Mouse (Mus musculus): ENCODE measurements around the gene Dcbld2. TPM values are rescaled to one million over a fixed set of nuclear protein-coding genes. Genes with fewer than 3 reads are reported as not detected.

Dcbld2 gene
- total RNA-seq (2012; rRNA removed) (3.3 and 3.4 TPM in 2 replicates), total RNA-seq (2014; rRNA removed) (3.7 and 4.1 TPM in 2 replicates), polyA plus RNA-seq (2012; ENCODE audit: insufficient read length, low read depth) (1.9 and 2.2 TPM in 2 replicates)

DNA sequence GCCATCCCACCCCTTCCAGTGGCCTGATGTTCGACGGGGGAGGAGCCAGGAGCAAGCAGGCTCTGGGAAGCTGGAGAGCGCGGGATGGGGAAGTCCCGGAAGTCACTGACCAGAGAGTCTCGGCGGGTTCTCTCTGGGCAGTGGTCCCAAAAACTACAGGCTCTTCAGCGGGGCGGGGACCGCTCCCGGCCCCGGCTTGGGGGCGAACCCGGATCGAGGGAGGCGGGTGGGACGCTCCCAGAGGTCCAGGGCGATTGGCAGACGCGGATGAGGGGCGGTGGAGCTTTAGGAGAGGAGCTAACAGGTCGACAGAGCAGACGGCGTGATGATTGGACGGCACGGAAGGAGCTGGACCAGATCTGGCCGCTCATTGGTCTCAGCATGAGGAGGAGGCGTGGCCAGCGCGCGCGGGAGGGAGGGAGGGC lies at the start of gene Dcbld2:
Dcbld2 (plus strand) TSS at position 382 of the 425 bp plus-strand sequence.
- Histone ChIP-seq H3K36me3 (replicated peaks in 1 of 2; ENCODE audit: control insufficient read depth in 1 of 2, insufficient read depth in 1 of 2, low read length in 1 of 2) (no peaks in the 10 kb centered on the region), H3K9ac (ENCODE audit: insufficient read depth, low read depth) (peak within 1 kb of the TSS; percentile 60), H3K27ac (ENCODE audit: insufficient read depth, low read depth) (no peak within 1 kb of the TSS), H3K9me3 (replicated peaks; ENCODE audit: low read length) (no peaks in the 10 kb centered on the region), H3K4me1 (ENCODE audit: control insufficient read depth in 1 of 2, insufficient read depth in 2 of 2) (peaks cover 6 to 24% of the 10 kb centered on the region in 2 experiments), H3K4me2 (ENCODE audit: insufficient read depth, low read depth, poor library complexity, severe bottlenecking) (peak within 1 kb of the TSS; percentile 87), H3K4me3 (replicated peaks in 1 of 3; ENCODE audit: low read depth in 2 of 3, low read length in 2 of 3, poor library complexity in 1 of 3) (peak within 1 kb of the TSS; percentile 58 to 81 (median 70)), H3K27me3 (replicated peaks) (peaks cover 27% of the 10 kb centered on the region), H3K79me2 (replicated peaks; ENCODE audit: control insufficient read depth, extremely low read depth, insufficient read depth, poor library complexity, severe bottlenecking) (no peaks in the 10 kb centered on the region)
- TF ChIP-seq ELF1 (IDR thresholded peaks at IDR 0.05; ENCODE audit: low read depth, low read length) (peak; percentile 67), RAD21 (IDR thresholded peaks at IDR 0.05; ENCODE audit: low read depth, low read length) (no peak), ZMIZ1 (IDR thresholded peaks at IDR 0.05; ENCODE audit: low read depth, low read length) (0 out of 2 replicates have a peak, but pooled peaks have one; percentile 27), USF2 (conservative IDR thresholded peaks at IDR 0.05; ENCODE audit: low read depth, low read length) (no peak), BHLHE40 (IDR thresholded peaks at IDR 0.05; ENCODE audit: low read depth, low read length) (no peak), GABPA (IDR thresholded peaks at IDR 0.05; ENCODE audit: insufficient replicate concordance, low read depth, low read length) (no peak), SIN3A (IDR thresholded peaks at IDR 0.05; ENCODE audit: low read length) (no peak), ETS1 (conservative IDR thresholded peaks at IDR 0.05; ENCODE audit: low read depth, low read length) (no peak), HCFC1 (IDR thresholded peaks at IDR 0.05; ENCODE audit: low read depth, low read length) (peak; percentile 37), JUND (conservative IDR thresholded peaks at IDR 0.05; ENCODE audit: low read depth, low read length) (no peak), POLR2A (IDR thresholded peaks at IDR 0.05; ENCODE audit: low read depth, low read length) (no peak), PAX5 (IDR thresholded peaks at IDR 0.05; ENCODE audit: low read length) (no peak), TBP (conservative IDR thresholded peaks at IDR 0.05; ENCODE audit: low read depth, low read length) (no peak), KAT2A (IDR thresholded peaks at IDR 0.05; ENCODE audit: insufficient replicate concordance, low read length) (no peak), MEF2A (IDR thresholded peaks at IDR 0.05; ENCODE audit: borderline replicate concordance, low read depth, low read length) (0 out of 2 replicates have a peak, but pooled peaks have one; percentile 10), JUN (IDR thresholded peaks at IDR 0.05; ENCODE audit: insufficient read depth, low read depth, low read length) (no peak), IRF4 (IDR thresholded peaks at IDR 0.05; ENCODE audit: low read depth, low read length) (0 out of 2 replicates have a peak, but pooled peaks have one; percentile 20), UBTF (IDR thresholded peaks at IDR 0.05; ENCODE audit: low read depth, low read length) (no peak), MAZ (IDR thresholded peaks at IDR 0.05; ENCODE audit: low read depth, low read length) (peak; percentile 90; the same call in 1 of the 2 replicates), ZC3H11A (IDR thresholded peaks at IDR 0.05; ENCODE audit: low read depth, low read length) (no peak), ZKSCAN1 (IDR thresholded peaks at IDR 0.05; ENCODE audit: borderline replicate concordance, low read depth, low read length) (no peak), MYC (IDR thresholded peaks at IDR 0.05; ENCODE audit: low read depth, low read length) (no peak), ZNF384 (IDR thresholded peaks at IDR 0.05; ENCODE audit: low read depth, low read length) (no peak), EP300 (IDR thresholded peaks at IDR 0.05; ENCODE audit: low read length) (no peak), CHD2 (IDR thresholded peaks at IDR 0.05; ENCODE audit: low read length) (peak; percentile 86), USF1 (IDR thresholded peaks at IDR 0.05; ENCODE audit: low read depth, low read length) (no peak), NRF1 (IDR thresholded peaks at IDR 0.05; ENCODE audit: low read depth, low read length) (no peak), MAFK (IDR thresholded peaks at IDR 0.05; ENCODE audit: insufficient replicate concordance, low read length) (no peak), SMC3 (IDR thresholded peaks at IDR 0.05; ENCODE audit: low read depth, low read length) (no peak), MAX (IDR thresholded peaks at IDR 0.05; ENCODE audit: low read length) (no peak; the same call in 1 of the 2 replicates), POLR2AphosphoS2 (IDR thresholded peaks at IDR 0.05; ENCODE audit: low read depth, low read length) (no peak), TCF12 (IDR thresholded peaks at IDR 0.05; ENCODE audit: low read depth, low read length) (peak; percentile 37; the same call in 1 of the 2 replicates), CHD1 (IDR thresholded peaks at IDR 0.05; ENCODE audit: low read depth, low read length) (no peak), MXI1 (IDR thresholded peaks at IDR 0.05; ENCODE audit: low read depth, low read length) (no peak), NELFE (IDR thresholded peaks at IDR 0.05; ENCODE audit: low read depth, low read length) (no peak), E2F4 (IDR thresholded peaks at IDR 0.05; ENCODE audit: insufficient replicate concordance, low read depth, low read length) (no peak), RCOR1 (conservative IDR thresholded peaks at IDR 0.05; ENCODE audit: low read depth, low read length) (no peak), CTCF (conservative IDR thresholded peaks at IDR 0.05 in 1 of 2, IDR thresholded peaks at IDR 0.05 in 1 of 2; ENCODE audit: low read depth in 2 of 2, low read length in 2 of 2) (no peak)
- peak; percentile 99 for DNase-seq (ENCODE audit: extremely low read depth)
- dilution Hi-C loops (cut with MboI; ENCODE audit: extremely low pct_ligation_motif_present, extremely low pct_unique_long_range_greater_than_20kb, low sequenced_read_pairs): no loop called here
- in situ Hi-C loops (cut with MboI; ENCODE audit: low pct_ligation_motif_present, low pct_unique_long_range_greater_than_20kb, low sequenced_read_pairs): no loop called here
